Mouse (Mus musculus): Measurements from ENCODE around the gene Cgas.
"Not testable (repeated sequence)": the region's sequence is repeated elsewhere in the genome, so short reads cannot be mapped to it uniquely, and the experiment has no call there.

Gene Cgas

GRCm38 (mm10) chr9:78442579-78443392 is at the start of gene Cgas:
Gene Cgas, minus strand, starts transcription at chr9:78443237.
- DNase-seq (ENCODE audit: inconsistent age in 2 of 2, low spot score in 1 of 2): peak; percentile 62 to 81

- DNase-seq (ENCODE audit: inconsistent age in 2 of 2, low spot score in 1 of 2): no peak
Measured at GRCm38 (mm10) chr9:78492254-78492653, 49.2 kb upstream of the Cgas start.

GRCm38 (mm10) chr9:78491169-78491568 is 48.1 kb upstream of the Cgas start:
- DNase-seq (ENCODE audit: inconsistent age in 2 of 2, low spot score in 1 of 2): no peak

GRCm38 (mm10) chr9:78488890-78489420 is 45.9 kb upstream of the Cgas start, which contains the start of gene Eef1a1:
Gene Eef1a1, minus strand, starts transcription at chr9:78489151.
- DNase-seq (ENCODE audit: inconsistent age in 2 of 2, low spot score in 1 of 2): peak; percentile 75 to 90

- not testable (repeated sequence) for DNase-seq (ENCODE audit: inconsistent age in 2 of 2, low spot score in 1 of 2)
Measured at GRCm38 (mm10) chr9:78488021-78488420, 45.0 kb upstream of the Cgas start.

GRCm38 (mm10) chr9:78484660-78485059 is 41.6 kb upstream of the Cgas start:
- no peak for DNase-seq (ENCODE audit: inconsistent age in 2 of 2, low spot score in 1 of 2)

- DNase-seq (ENCODE audit: inconsistent age in 2 of 2, low spot score in 1 of 2): no peak
Measured at GRCm38 (mm10) chr9:78482386-78482785, 39.3 kb upstream of the Cgas start.

GRCm38 (mm10) chr9:78481423-78482331 is 38.6 kb upstream of the Cgas start:
- peak; percentile 98 to 99 for DNase-seq (ENCODE audit: inconsistent age in 2 of 2, low spot score in 1 of 2)

GRCm38 (mm10) chr9:78480706-78481358 is 37.8 kb upstream of the Cgas start:
- peak; percentile 88 to 93 for DNase-seq (ENCODE audit: inconsistent age in 2 of 2, low spot score in 1 of 2)

GRCm38 (mm10) chr9:78480227-78480626 is 37.2 kb upstream of the Cgas start:
- DNase-seq (ENCODE audit: inconsistent age in 2 of 2, low spot score in 1 of 2): peak in 1 of 2 experiments; percentile 66

GRCm38 (mm10) chr9:78479308-78479707 is 36.3 kb upstream of the Cgas start:
- not testable (repeated sequence) for DNase-seq (ENCODE audit: inconsistent age in 2 of 2, low spot score in 1 of 2)

GRCm38 (mm10) chr9:78478009-78478605 is 35.1 kb upstream of the Cgas start:
- peak in 1 of 2 experiments; percentile 54 for DNase-seq (ENCODE audit: inconsistent age in 2 of 2, low spot score in 1 of 2)

- peak in 1 of 2 experiments; percentile 67 for DNase-seq (ENCODE audit: inconsistent age in 2 of 2, low spot score in 1 of 2)
Measured at GRCm38 (mm10) chr9:78477021-78477551, 34.0 kb upstream of the Cgas start.

- DNase-seq (ENCODE audit: inconsistent age in 2 of 2, low spot score in 1 of 2): peak in 1 of 2 experiments; percentile 65
Measured at GRCm38 (mm10) chr9:78476531-78477020, 33.5 kb upstream of the Cgas start.

- DNase-seq (ENCODE audit: inconsistent age in 2 of 2, low spot score in 1 of 2): peak in 1 of 2 experiments; percentile 42
Measured at GRCm38 (mm10) chr9:78475873-78476272, 32.8 kb upstream of the Cgas start.

- DNase-seq (ENCODE audit: inconsistent age in 2 of 2, low spot score in 1 of 2): no peak
Measured at GRCm38 (mm10) chr9:78475383-78475780, 32.3 kb upstream of the Cgas start.

- peak in 1 of 2 experiments; percentile 27 for DNase-seq (ENCODE audit: inconsistent age in 2 of 2, low spot score in 1 of 2)
Measured at GRCm38 (mm10) chr9:78474771-78475382, 31.8 kb upstream of the Cgas start.

- no peak for DNase-seq (ENCODE audit: inconsistent age in 2 of 2, low spot score in 1 of 2)
Measured at GRCm38 (mm10) chr9:78474270-78474669, 31.2 kb upstream of the Cgas start.

GRCm38 (mm10) chr9:78473588-78473987 is 30.6 kb upstream of the Cgas start:
- DNase-seq (ENCODE audit: inconsistent age in 2 of 2, low spot score in 1 of 2): no peak

All from adrenal gland, adult (tissue).